Mouse (Mus musculus) CH12.LX (cell line): ENCODE results near the gene Lrch2.

Experiments used
- BHLHE40 ChIP-seq: IDR thresholded peaks from 2 replicates; pipeline ENCODE4 v1.6.1; 2011; ENCODE audit warnings: mild to moderate bottlenecking, low read depth, low read length, improper control_type of control experiment
- CHD2 ChIP-seq: IDR thresholded peaks from 2 replicates; pipeline ENCODE4 v1.6.1; 2011; ENCODE audit warnings: low read length, improper control_type of control experiment
- CTCF ChIP-seq, 2 experiments: IDR thresholded peaks in 1 of 2; conservative IDR thresholded peaks in 1 of 2; 2 replicates each; pipeline ENCODE4 v1.5.1; 2011 to 2012; ENCODE audit warnings: low read depth in 2 of 2, low read length in 2 of 2, improper control_type of control experiment in 1 of 2, inconsistent platforms in 1 of 2, mild to moderate bottlenecking in 1 of 2, moderate library complexity in 1 of 2
- EP300 ChIP-seq: IDR thresholded peaks from 2 replicates; pipeline ENCODE4 v1.6.1; 2011; ENCODE audit warnings: low read length, improper control_type of control experiment
- HCFC1 ChIP-seq: IDR thresholded peaks from 2 replicates; pipeline ENCODE4 v1.6.1; 2012; ENCODE audit warnings: low read depth, mild to moderate bottlenecking, inconsistent platforms, low read length, improper control_type of control experiment
- MAX ChIP-seq: IDR thresholded peaks from 2 replicates; pipeline ENCODE4 v1.6.1; 2011; ENCODE audit warnings: low read length, improper control_type of control experiment
- MYC ChIP-seq: IDR thresholded peaks from 2 replicates; pipeline ENCODE4 v1.6.1; 2011; ENCODE audit warnings: low read depth, mild to moderate bottlenecking, improper control_type of control experiment, low read length
- NRF1 ChIP-seq: IDR thresholded peaks from 2 replicates; pipeline ENCODE4 v1.6.1; 2014; ENCODE audit warnings: low read depth, mild to moderate bottlenecking, inconsistent platforms, low read length, improper control_type of control experiment, moderate library complexity
- POLR2A ChIP-seq: IDR thresholded peaks from 2 replicates; pipeline ENCODE4 v1.6.1; 2011; ENCODE audit warnings: low read depth, mild to moderate bottlenecking, improper control_type of control experiment, low read length
- POLR2AphosphoS2 ChIP-seq: IDR thresholded peaks from 2 replicates; pipeline ENCODE4 v1.6.1; 2011; ENCODE audit warnings: low read depth, low read length, improper control_type of control experiment
- USF1 ChIP-seq: IDR thresholded peaks from 2 replicates; pipeline ENCODE4 v1.6.1; 2014; ENCODE audit warnings: low read depth, mild to moderate bottlenecking, inconsistent platforms, low read length, improper control_type of control experiment
- USF2 ChIP-seq: conservative IDR thresholded peaks from 2 replicates; pipeline ENCODE4 v1.6.1; 2011; ENCODE audit warnings: low read depth, low read length, improper control_type of control experiment
- ZMIZ1 ChIP-seq: IDR thresholded peaks from 2 replicates; pipeline ENCODE4 v1.6.1; 2012; ENCODE audit warnings: low read depth, mild to moderate bottlenecking, inconsistent platforms, low read length, improper control_type of control experiment

- TF ChIP-seq ZMIZ1 (no peak), EP300 (no peak), MYC (no peak), NRF1 (no peak), CTCF (conservative IDR thresholded peaks at IDR 0.05 in 1 of 2, IDR thresholded peaks at IDR 0.05 in 1 of 2; ENCODE audit: low read depth in 2 of 2, low read length in 2 of 2) (no peak), POLR2A (no peak), USF1 (no peak), HCFC1 (no peak), USF2 (no peak), MAX (no peak), CHD2 (no peak), BHLHE40 (no peak), POLR2AphosphoS2 (no peak)
Observed at GRCm38 (mm10) chrX:147429753-147430152, 124.1 kb downstream of the Lrch2 start.
